Mouse (Mus musculus) midbrain, embryonic 16.5 days (tissue): ENCODE measurements around the gene Gm867. TPM values are rescaled to one million over a fixed set of nuclear protein-coding genes. Genes with fewer than 3 reads are reported as not detected.

Source experiments
- ATAC-seq: fragments of 200-750 bp; cut with Nextera tagmentation; 2 replicates; pipeline ENCODE4 v1.8.0; 2017; ENCODE audit warnings: moderate TSS enrichment
- H3K27ac ChIP-seq: fragments of 300-500 bp; sonication (generic); 2 replicates; pipeline ENCODE4 v1.5.1; 2014; ENCODE audit warnings: mild to moderate bottlenecking, low read length, mixed read lengths
- H3K27me3 ChIP-seq: fragments of 300-500 bp; sonication (generic); 2 replicates; pipeline ENCODE4 v1.6.1; 2014; ENCODE audit warnings: low read depth, low read length, mixed read lengths; ENCODE audit not compliant: control insufficient read depth, insufficient read depth
- H3K36me3 ChIP-seq: fragments of 300-500 bp; sonication (generic); 2 replicates; pipeline ENCODE4 v1.6.1; 2014; ENCODE audit warnings: mild to moderate bottlenecking, low read length, moderate library complexity, mixed read lengths; ENCODE audit not compliant: control insufficient read depth, insufficient read depth
- H3K4me1 ChIP-seq: fragments of 300-500 bp; sonication (generic); 2 replicates; pipeline ENCODE4 v1.6.1; 2014; ENCODE audit warnings: mild to moderate bottlenecking, low read length, mixed read lengths; ENCODE audit not compliant: control insufficient read depth, insufficient read depth
- H3K4me2 ChIP-seq: fragments of 300-500 bp; sonication (generic); 2 replicates; pipeline ENCODE4 v1.6.1; 2014; ENCODE audit warnings: mild to moderate bottlenecking, low read length, mixed read lengths
- H3K4me3 ChIP-seq: fragments of 300-500 bp; sonication (generic); 2 replicates; pipeline ENCODE4 v1.5.1; 2014; ENCODE audit warnings: low read depth, mild to moderate bottlenecking, low read length, moderate library complexity, mixed read lengths
- H3K9ac ChIP-seq: fragments of 300-500 bp; sonication (generic); 2 replicates; pipeline ENCODE4 v1.6.1; 2014; ENCODE audit warnings: low read depth, low read length, mixed read lengths
- H3K9me3 ChIP-seq: fragments of 300-500 bp; sonication (generic); replicated peaks from 2 replicates; pipeline ENCODE4 v1.6.1; 2014; ENCODE audit warnings: mild to moderate bottlenecking, low read length, mixed read lengths; ENCODE audit not compliant: control insufficient read depth, poor library complexity, severe bottlenecking
- WGBS: fragments of 180-500 bp; shearing (Covaris S2); extraction: QIAGEN DNeasy Blood & Tissue Kit; methylation state at CpG from one replicate; pipeline ENCODE4 v1.1.7; 2014; 5-methylcytosine and 5-hydroxymethylcytosine counted together
- polyA plus RNA-seq: library from polyadenylated mRNA; unstranded; fragments of >200 nt; fragmentation: Nextera tagmentation; extraction: Ambion mirVana; gene quantifications from 2 replicates; pipeline ENCODE4 v1.2.1, GENCODE M21; 2015

The Gm867 gene
- polyA plus RNA-seq, 1 experiment from 2014 or later: 1.0 TPM

GRCm38 (mm10) chr10:75949053-75950045 lies 8.9 kb upstream of the Gm867 start:
- H3K9ac ChIP-seq: no peak overlapping the region
- peaks cover 7% of the 10 kb centered on the region for H3K27me3 ChIP-seq
- no peaks in the 10 kb centered on the region for H3K9me3 ChIP-seq
- peaks cover 10% of the 10 kb centered on the region for H3K4me1 ChIP-seq
- 83% methylated on average over 22 of the region's 22 CpGs for WGBS
- no peak overlapping the region for H3K4me2 ChIP-seq
- H3K4me3 ChIP-seq: no peak overlapping the region
- H3K36me3 ChIP-seq: no peaks in the 10 kb centered on the region
- H3K27ac ChIP-seq: no peak overlapping the region
- ATAC-seq: no peak

DNA sequence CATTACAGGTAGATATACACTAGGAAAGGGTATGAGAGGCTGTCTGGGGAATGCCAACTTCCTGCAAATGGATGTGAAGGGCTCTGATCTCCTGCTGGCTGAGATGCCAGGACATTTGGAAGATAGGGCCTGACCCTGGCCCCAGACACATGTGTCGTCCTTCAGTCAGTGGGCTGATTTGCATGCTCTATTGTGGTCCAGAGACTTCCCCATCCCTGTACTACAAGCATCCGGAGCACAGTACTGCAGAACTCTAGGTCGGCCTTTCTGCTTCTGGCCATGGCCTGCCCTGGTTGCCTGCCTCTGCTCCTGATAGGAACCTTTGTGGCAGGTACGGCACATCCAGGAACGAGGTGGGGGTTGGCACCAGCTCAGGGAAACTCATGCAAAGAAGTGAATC lies 7.6 kb upstream of the Gm867 start:
- Histone ChIP-seq H3K9ac (no peak overlapping the region), H3K9me3 (no peaks in the 10 kb centered on the region), H3K4me1 (peaks cover 10% of the 10 kb centered on the region), H3K4me2 (no peak overlapping the region), H3K27me3 (peaks cover 4% of the 10 kb centered on the region), H3K4me3 (no peak overlapping the region), H3K36me3 (no peaks in the 10 kb centered on the region), H3K27ac (no peak overlapping the region)
- ATAC-seq: no peak
- 78% methylated on average over 5 of the region's 5 CpGs for WGBS

DNA sequence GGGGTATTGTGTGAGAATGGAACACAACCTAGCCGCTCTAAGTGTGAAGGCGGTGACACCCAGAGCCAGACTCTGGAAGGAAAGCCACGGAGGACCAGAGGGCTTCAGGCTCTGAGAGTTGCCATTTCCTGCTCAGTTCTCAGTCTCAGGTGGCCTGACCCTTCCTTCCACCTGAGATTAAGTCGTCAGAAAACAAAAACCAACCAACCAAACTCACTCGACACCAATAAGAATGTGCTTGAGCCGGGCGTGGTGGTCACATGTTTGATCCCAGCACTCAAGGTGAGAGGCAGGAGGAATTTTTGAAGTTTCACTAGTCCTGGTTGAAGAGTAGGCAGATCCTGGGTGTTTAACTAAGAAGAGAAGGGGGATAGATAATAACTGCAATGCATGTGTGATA lies 5.4 kb upstream of the Gm867 start:
- no peak overlapping the region for H3K27ac ChIP-seq
- 87% methylated on average over 7 of the region's 7 CpGs for WGBS
- no peaks in the 10 kb centered on the region for H3K36me3 ChIP-seq
- ATAC-seq: no peak
- no peak overlapping the region for H3K4me3 ChIP-seq
- no peaks in the 10 kb centered on the region for H3K9me3 ChIP-seq
- H3K9ac ChIP-seq: no peak overlapping the region
- peaks cover 4% of the 10 kb centered on the region for H3K27me3 ChIP-seq
- H3K4me1 ChIP-seq: peaks cover 4% of the 10 kb centered on the region
- H3K4me2 ChIP-seq: no peak overlapping the region

GRCm38 (mm10) chr10:75945213-75945612 lies 4.7 kb upstream of the Gm867 start:
- ATAC-seq: no peak
- WGBS: 92% methylated on average over 7 of the region's 7 CpGs
- H3K4me2 ChIP-seq: no peak overlapping the region
- H3K27ac ChIP-seq: no peak overlapping the region
- H3K36me3 ChIP-seq: no peaks in the 10 kb centered on the region
- H3K9ac ChIP-seq: no peak overlapping the region
- peaks cover 4% of the 10 kb centered on the region; the same call in 1 of the 2 replicates for H3K27me3 ChIP-seq
- no peak overlapping the region for H3K4me3 ChIP-seq
- H3K4me1 ChIP-seq: no peaks in the 10 kb centered on the region
- no peaks in the 10 kb centered on the region for H3K9me3 ChIP-seq

DNA sequence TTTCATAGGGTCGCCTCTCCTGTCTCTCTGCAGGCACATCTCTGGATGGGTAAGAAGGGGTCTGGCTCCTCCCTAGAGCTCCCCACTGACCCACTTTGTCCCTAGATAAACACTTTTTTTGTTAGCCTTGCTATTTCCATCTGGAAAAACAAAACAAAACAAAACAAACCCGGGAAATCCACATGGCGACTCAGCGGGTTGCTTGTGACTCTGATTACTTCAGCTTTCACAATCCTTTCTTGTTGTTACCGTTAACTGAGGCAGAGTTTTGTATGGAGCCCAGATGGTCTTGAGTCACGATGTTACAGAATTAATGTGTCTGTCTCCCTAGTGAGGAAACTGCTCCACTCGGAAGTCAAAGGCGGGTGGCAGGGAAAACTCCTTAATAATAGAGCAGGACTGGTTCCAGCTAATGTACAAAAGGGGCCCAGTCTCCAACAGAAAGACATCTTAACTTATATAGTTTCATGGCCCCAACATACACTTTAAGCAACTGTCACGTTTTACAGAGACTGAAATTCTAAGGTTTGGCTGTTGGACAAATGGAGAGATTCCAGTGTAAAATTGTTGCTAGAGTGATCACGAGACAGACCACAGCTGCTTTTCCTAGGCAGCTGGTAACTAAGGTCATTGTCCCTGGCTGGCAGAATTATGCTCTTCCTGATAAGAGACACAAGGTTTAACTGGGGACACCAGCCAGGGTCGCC lies 3.7 kb upstream of the Gm867 start:
- Histone ChIP-seq H3K4me1 (no peaks in the 10 kb centered on the region), H3K36me3 (no peaks in the 10 kb centered on the region), H3K27ac (no peak overlapping the region), H3K4me3 (no peak overlapping the region), H3K4me2 (no peak overlapping the region), H3K9ac (no peak overlapping the region), H3K9me3 (no peaks in the 10 kb centered on the region), H3K27me3 (no peaks in the 10 kb centered on the region)
- 25% methylated on average over 11 of the region's 11 CpGs for WGBS
- ATAC-seq: no peak

DNA sequence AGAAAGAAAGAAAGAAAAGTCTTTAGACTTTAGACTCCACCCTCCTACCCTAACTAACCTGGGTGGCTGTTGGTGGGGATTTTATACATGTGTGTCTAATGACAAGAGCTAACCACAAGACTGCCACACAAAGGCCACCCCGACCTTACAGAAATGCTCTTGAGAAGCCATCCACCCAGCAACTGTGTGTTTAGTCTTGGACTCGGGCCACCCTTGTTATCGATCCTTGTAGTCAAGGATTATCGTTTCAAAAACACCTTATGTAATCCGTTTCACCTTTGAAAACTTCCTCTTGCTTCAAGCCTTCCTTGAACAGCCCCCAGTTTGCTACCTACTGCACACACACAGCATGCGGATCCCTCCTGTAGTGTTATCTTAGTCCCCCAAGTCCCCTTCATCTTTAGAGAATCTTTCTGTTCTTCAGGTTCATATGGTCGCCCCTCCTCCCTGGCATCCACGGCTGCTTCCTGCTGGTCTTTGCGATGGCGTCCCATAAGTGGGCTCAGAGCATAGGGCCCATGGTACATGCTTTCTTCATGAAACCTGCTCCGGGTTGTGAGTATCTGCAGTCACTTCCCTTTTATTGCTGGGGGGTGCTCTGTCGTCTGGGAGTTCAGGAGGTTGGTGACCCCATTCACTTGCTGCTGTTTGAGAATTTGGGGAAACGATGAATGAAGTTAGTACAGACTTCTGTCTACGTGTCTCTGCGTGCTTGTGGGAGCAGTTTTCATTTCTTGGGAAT lies 2.4 kb upstream of the Gm867 start, which contains the start of gene Vpreb3:
TSS of gene Vpreb3 (plus strand) at position 322 of the 742 bp plus-strand sequence.
- no peak for ATAC-seq
- no peak within 1 kb of the TSS for H3K27ac ChIP-seq
- H3K4me1 ChIP-seq: no peaks in the 10 kb centered on the region
- WGBS: 82% methylated on average over 15 of the region's 15 CpGs
- no peaks in the 10 kb centered on the region for H3K27me3 ChIP-seq
- H3K9me3 ChIP-seq: no peaks in the 10 kb centered on the region
- H3K36me3 ChIP-seq: no peaks in the 10 kb centered on the region
- H3K9ac ChIP-seq: no peak within 1 kb of the TSS
- H3K4me3 ChIP-seq: no peak within 1 kb of the TSS
- H3K4me2 ChIP-seq: no peak within 1 kb of the TSS

GRCm38 (mm10) chr10:75941042-75941824 lies 761 bp upstream of the Gm867 start:
- Histone ChIP-seq H3K4me1 (peaks cover 2% of the 10 kb centered on the region; the same call in 1 of the 2 replicates), H3K9ac (no peak overlapping the region)
- ATAC-seq: no peak

More at GRCm38 (mm10) chr10:75941042-75941824, 761 bp upstream of the Gm867 start:
- WGBS: 61% methylated on average over 9 of the region's 9 CpGs
- Histone ChIP-seq H3K4me2 (no peak overlapping the region), H3K36me3 (no peaks in the 10 kb centered on the region), H3K27me3 (peaks cover 3% of the 10 kb centered on the region; the same call in 1 of the 2 replicates), H3K4me3 (no peak overlapping the region), H3K9me3 (no peaks in the 10 kb centered on the region), H3K27ac (no peak overlapping the region)
